Mouse (Mus musculus) ES-E14 (cell line): ENCODE measurements around the gene 1500011B03Rik.

Experiments used
- CHD2 ChIP-seq: IDR thresholded peaks from 2 replicates; pipeline ENCODE4 v1.6.1; 2014; ENCODE audit warnings: mild to moderate bottlenecking, low read depth, low read length, inconsistent platforms
- HCFC1 ChIP-seq: IDR thresholded peaks from 2 replicates; pipeline ENCODE4 v1.6.1; 2012; ENCODE audit warnings: low read length, inconsistent platforms, borderline replicate concordance; ENCODE audit not compliant: insufficient read depth
- ZC3H11A ChIP-seq: IDR thresholded peaks from 2 replicates; pipeline ENCODE4 v1.6.1; 2012; ENCODE audit warnings: low read depth, mild to moderate bottlenecking, inconsistent platforms, low read length, borderline replicate concordance
- ZNF384 ChIP-seq: IDR thresholded peaks from 2 replicates; pipeline ENCODE4 v1.6.1; 2012; ENCODE audit warnings: low read depth, low read length, inconsistent platforms

- TF ChIP-seq ZC3H11A = no peak
- TF ChIP-seq HCFC1 = no peak
- no peak for TF ChIP-seq ZNF384
- TF ChIP-seq CHD2 = no peak
Observed at GRCm38 (mm10) chr5:114836886-114837285, 13.6 kb upstream of the 1500011B03Rik start.
